Mouse (Mus musculus) MN1 (cell line): ENCODE results near the gene Enpp1.
A peak's percentile ranks its signal among the peaks of the same experiment; 100 is the strongest.

Experiments used
- DNase-seq: peaks from one replicate; pipeline ENCODE4 v3.0.0-alpha.2; 2016; ENCODE audit warnings: low spot score

Enpp1 gene

GRCm38 (mm10) chr10:24711480-24712366 lies at the start of gene Enpp1:
Enpp1 (minus strand) TSS chr10:24712159.
- DNase-seq = peak; percentile 79

DNA sequence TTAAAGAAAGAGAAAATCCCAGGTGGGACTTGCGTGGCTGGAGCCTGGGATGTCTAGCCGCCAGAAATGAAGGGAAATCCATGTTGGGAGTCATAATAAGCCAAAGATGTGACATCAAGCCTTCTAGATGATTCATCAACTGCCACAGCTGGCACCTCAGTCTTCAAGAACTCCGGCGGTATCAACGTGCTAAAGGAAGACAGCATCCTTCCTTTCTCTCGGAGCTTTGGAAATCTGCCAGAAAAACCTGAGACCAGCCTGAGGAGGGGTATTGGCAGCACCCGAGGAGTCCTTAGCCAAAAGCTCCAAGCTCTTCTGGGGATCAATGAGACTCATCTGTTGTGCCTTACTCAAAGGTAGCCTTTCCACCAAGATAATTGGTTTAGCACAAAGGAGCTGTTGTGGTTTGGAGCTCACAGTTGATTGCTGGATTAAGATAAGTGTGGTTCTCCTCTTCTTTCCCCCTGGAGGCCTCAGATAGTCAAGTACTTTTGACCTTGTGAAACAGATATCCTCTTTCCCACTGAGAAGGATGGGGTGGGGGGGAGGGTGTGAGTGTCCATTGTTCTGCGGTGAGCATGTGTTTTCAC lies 46.5 kb upstream of the Enpp1 start:
- peak; percentile 54 for DNase-seq

- DNase-seq = no peak
These were observed 43.0 kb upstream of the Enpp1 start for GRCm38 (mm10) chr10:24754874-24755540.

DNA sequence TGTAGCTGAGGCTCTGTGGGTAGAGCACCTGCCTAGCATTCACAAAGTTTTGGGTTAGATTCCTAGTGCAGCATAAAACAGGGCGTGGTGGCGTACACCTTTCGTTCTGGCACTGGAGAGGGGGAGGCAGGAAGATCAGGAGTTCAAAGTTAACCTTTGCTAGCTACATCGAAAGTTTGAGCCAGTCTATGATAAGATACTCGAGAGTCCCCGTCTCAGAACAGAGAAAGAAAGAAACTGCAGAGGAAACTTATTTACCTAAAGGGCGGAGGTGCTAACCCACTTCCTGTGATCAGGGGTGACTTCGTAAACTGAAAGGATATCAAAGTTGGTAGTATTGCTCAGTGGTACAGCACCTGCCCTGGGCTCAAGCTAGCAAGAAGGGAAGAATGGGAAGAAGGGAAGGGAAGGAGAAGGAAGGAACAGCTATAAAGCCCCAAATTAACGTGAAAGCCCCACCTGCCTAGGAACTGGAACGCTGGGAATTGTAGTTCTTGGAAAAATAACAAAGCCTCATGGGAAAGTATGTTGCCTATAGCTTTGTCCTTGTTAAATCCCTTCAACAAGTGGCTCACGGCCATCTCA lies 42.4 kb upstream of the Enpp1 start:
- no peak for DNase-seq

DNA sequence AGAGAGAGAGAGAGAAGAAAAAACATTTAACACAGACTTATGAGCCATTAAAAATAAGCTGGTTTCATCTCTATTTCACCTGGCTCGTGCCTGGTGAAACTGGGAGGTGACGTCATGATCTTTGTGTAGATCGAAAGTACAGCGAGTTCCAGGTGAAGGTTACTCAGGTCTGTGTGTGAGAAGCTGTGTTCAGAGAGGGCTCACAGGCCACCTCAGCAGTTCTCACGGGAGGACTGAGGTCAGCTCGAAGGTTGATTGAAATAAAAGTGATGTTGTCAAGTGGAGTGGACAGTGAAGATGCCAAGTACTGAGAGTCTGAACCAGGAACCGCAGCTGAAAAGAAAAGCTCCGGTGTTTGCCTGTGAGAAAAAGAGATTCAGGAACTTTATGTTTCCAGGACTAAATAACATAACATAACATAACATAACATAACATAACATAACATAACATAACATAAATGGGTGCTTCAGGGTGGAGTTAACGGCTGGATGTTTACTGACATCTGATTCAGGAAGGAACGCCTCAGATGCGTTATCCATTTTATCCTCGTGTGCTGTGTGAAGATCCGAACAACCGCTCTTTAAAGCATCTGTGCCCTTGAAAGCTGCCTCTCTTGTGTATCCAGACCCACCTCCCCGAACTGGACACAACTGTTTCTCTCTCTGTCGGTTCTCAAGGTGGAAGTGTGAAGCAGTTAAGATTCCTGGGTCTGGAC lies 41.7 kb upstream of the Enpp1 start:
- no peak for DNase-seq

DNA sequence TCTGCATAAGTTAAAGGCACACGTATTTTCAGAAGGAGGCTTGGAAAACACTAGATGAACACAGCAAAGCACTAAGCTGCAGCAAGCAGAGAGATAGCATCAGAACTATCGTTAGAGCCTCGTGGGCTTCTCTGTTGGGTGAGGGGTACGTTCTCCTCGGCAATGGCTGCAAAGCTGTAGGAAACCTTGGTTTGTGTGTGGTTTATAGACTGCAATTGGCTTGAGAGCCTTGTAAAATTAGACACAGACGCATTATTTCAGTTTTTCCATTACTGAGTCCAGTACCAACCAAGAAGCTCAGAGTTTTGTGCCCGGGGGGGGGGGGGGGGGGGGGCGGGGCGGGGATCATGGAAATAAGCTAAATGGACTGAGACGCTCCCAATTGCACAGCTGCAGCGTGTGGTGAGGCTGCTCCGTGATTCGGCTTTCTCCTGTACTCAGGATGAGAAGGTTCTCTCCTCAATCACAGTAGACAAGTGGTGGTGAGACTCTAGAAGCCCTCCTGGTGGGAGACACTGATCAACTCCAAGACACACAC lies 31.1 kb upstream of the Enpp1 start:
- no peak for DNase-seq

DNA sequence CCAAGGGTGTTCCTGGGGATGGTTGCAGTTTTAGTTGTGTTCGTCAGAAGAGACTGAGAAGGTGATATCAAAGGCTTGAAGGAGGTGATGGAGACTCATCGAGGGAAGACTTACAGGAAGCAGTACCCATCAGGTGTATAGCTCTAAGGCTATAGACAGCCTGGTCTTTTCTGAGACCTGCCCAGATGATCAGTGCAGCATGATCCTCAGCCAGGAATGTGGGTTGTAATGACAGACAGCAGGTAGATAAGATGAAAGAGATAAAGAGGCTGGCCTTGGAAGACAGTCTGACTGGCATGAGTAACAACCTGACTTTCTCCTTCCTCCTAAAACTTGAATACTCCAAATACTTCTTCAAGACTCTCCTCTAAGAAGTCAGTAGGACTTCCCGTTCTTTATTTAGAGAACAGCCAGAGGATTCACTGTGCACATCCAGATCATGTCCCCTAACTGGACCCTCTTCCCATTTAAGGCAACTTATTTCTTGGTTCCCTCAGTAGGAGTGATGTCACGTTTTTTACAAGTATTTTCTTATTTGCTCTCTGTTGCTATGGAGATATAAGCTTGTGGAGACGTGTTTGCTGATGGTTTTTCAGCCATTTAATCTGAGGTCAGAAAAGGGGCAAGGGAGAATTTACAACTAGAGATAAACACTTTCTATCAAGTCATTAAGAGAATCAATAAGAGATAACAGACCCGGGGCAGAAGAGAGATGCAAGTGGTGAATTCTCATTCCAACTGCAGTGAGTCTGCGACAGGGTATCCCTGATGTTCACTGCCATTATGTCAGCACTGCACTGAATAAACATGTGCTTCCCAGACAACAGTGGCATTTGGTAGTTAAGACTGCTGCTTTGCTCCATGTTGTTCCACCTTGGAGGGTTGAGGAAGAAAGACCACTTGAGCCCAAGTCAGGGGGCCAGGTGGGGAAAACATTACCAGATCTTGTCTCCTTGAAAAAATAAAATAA lies 29.6 kb upstream of the Enpp1 start:
- no peak for DNase-seq

GRCm38 (mm10) chr10:24739171-24739570 lies 27.2 kb upstream of the Enpp1 start:
- no peak for DNase-seq

DNA sequence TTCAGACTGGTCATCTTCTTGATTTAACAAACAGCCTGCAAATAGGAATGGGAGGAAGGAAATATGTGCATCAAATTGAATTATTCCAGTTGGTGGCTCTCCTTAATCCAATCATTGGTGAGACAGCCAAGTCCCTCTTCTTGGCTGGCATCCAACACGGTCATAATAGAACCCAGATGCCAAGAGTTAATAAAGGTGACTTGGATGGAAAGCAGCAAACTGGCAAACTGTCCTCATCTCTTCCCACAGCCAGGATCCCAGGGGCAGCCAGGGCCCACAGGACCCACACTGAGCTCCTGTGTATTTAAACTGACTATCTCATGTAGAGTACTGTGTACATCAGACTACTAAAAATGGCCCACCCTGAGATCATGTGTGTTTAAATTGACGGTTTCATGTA lies 26.5 kb upstream of the Enpp1 start:
- DNase-seq = peak; percentile 95

- DNase-seq = no peak
These were observed 23.2 kb upstream of the Enpp1 start for GRCm38 (mm10) chr10:24735027-24735777.

DNA sequence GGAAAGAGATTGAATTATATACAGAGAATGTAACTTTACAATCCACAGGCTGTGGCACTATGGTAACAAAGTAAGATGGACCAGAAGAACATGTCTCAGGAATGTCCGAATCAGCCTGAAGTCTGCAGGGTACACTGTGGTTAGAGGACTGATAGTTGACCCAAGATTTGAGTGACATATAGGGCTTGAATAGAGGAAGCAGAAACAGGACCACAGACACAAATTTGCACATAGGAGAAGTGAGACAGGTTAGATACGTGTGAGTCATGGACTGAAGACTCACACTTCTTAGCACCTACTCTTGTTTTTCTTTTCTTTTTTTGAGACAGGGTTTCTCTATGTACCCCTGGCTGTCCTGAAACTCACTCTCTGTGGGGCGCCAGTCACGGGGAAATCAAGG lies 15.5 kb upstream of the Enpp1 start:
- no peak for DNase-seq

DNA sequence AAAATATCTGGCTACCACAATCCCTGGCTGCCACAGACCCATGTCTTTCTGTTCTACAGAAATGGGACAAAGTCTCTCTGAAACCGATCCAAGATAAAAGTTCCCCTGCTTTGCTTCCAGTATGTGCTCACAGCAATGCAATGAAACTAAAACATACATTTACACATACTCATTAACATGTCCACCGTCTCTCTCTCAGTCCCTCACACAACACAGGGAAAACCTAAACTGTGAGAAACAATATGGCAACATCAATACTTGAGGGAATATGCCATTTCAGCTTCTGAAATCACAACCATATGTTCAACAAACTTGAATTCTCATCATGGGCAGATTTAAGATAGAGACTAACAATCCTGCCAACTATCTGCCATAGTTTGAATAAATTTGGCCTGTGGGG lies 13.2 kb upstream of the Enpp1 start:
- DNase-seq = no peak

DNA sequence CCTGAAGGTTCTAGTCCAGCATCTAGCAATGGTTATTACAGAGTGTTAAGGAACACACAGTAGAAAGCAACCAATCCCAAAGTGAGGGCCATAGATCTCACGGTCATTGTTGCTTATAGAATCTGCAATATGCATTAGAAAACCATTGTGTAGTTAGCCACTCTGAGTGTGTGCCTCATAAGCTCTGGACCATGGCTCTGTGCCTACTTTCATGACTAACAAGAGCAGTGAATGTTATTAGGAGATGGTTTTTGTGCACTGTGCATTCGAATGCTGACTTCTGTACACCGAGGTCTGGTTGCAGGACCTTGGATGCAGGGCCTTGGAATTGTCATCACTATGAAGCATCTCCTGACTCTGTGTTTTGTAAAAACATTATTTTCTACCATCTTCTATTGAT lies 9.9 kb upstream of the Enpp1 start:
- no peak for DNase-seq

DNA sequence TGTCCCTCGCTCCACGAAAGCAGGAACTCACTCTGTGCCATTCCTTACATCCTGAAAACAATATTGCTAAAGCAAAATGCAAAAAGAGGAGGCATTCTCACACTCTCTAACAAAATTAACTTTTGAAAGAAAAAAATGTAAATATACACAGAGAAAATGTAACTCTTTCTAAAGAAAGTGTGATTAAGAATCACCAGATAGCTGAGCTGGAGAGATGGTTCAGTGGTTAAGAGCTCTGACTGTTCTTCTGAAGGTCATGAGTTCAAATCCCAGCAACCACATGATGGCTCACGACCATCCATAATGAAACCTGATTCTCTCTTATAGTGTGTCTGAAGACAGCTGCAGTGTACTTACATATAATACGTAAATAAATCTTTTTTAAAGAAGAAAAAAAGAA lies 7.4 kb upstream of the Enpp1 start:
- no peak for DNase-seq

GRCm38 (mm10) chr10:24718720-24719119 lies 6.8 kb upstream of the Enpp1 start:
- DNase-seq = no peak

GRCm38 (mm10) chr10:24718058-24718457 lies 6.1 kb upstream of the Enpp1 start:
- DNase-seq = no peak

DNA sequence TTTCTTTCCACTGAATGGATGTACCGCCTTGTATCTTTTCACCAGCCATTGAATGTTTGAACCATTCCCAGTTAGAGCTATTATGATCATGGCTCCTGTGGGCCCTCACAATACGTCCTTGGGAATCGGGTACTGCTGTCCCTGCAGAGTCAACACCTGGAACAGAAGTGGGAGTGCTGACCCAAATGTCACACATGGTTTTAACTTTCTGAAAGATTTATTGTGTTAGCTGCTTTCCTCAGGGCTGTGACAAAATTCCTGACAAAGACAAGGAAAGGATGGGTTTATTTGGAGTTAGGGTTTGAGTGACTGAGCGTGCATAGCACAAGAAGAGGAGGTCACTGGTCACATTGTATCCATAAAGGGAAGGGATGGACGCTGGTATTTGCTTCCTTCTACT lies 4.3 kb upstream of the Enpp1 start:
- DNase-seq = no peak

DNA sequence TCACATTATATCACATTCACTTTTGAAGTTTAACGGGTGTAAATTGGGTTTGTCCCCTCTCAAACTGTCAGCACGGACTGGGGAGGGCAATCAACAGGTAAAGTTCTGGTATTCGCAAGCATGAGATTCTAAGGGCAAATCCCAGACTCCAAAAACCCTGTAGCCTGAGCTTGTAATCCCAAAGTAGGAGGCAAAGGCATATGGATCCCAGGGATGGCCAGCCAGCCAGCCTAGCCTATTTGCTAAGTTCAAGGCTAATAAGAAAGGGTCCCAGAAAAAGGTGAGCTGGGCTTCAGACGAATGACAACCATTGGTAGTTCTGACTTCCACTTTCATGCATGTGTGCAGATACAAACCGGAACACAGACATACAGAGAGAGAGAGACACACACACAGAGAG lies 942 bp upstream of the Enpp1 start:
- DNase-seq = no peak

- peak; percentile 46 for DNase-seq
These were observed 405 bp upstream of the Enpp1 start for GRCm38 (mm10) chr10:24712367-24712761.

DNA sequence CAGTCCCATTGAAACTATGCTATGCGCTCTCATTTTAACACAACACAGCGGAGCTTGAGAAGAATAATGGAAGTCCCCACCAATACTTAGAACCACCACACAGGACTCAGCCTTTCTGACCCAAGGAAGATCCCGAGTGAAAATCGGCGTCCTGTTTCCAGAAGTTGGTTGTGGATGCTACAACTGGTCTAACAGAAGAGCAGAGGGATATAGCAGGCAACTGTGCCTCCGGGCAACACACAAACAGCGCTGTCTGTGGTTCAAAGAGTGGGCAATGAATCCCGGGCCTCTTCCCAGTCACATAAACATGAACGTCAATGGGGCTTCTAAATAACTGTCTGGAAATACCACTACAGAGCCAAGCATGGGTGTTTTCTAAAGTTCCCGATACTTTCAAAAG lies 888 bp downstream of the Enpp1 start:
- DNase-seq = peak; percentile 51
